Mouse (Mus musculus) embryonic facial prominence, embryonic 14.5 days (tissue): ENCODE results near the gene Gm1123. TPM values are rescaled to one million over a fixed set of nuclear protein-coding genes. Genes with fewer than 3 reads are reported as not detected.

ENCODE experiments used
- ATAC-seq: fragments of 200-750 bp; cut with Nextera tagmentation; 2 replicates; pipeline ENCODE4 v1.8.0; 2017; ENCODE audit warnings: low read depth, moderate number of reproducible peaks, moderate TSS enrichment
- DNase-seq: peaks from one replicate; pipeline ENCODE4 v3.0.0-alpha.2; 2015; ENCODE audit warnings: low spot score
- H3K27ac ChIP-seq: fragments of 300-500 bp; sonication (generic); replicated peaks from 2 replicates; pipeline ENCODE4 v1.5.1; 2014; ENCODE audit warnings: low read depth, mild to moderate bottlenecking, low read length, moderate library complexity
- H3K27me3 ChIP-seq: fragments of 300-500 bp; sonication (generic); replicated peaks from 2 replicates; pipeline ENCODE4 v1.6.1; 2014; ENCODE audit warnings: low read length; ENCODE audit not compliant: control insufficient read depth, insufficient read depth
- H3K36me3 ChIP-seq: fragments of 300-500 bp; sonication (generic); 2 replicates; pipeline ENCODE4 v1.6.1; 2014; ENCODE audit warnings: low read length, mixed read lengths; ENCODE audit not compliant: control insufficient read depth, insufficient read depth
- H3K4me1 ChIP-seq: fragments of 300-500 bp; sonication (generic); 2 replicates; pipeline ENCODE4 v1.6.1; 2014; ENCODE audit warnings: antibody characterized with exemption, low read length; ENCODE audit not compliant: control insufficient read depth, insufficient read depth
- H3K4me2 ChIP-seq: fragments of 300-500 bp; sonication (generic); 2 replicates; pipeline ENCODE4 v1.6.1; 2014; ENCODE audit warnings: low read depth, mild to moderate bottlenecking, low read length, moderate library complexity, mixed read lengths
- H3K4me3 ChIP-seq: fragments of 300-500 bp; sonication (generic); 2 replicates; pipeline ENCODE4 v1.5.1; 2014; ENCODE audit warnings: low read depth, mild to moderate bottlenecking, low read length
- H3K9ac ChIP-seq: fragments of 300-500 bp; sonication (generic); 2 replicates; pipeline ENCODE4 v1.6.1; 2014; ENCODE audit warnings: low read depth, mild to moderate bottlenecking, low read length, moderate library complexity, mixed read lengths
- H3K9me3 ChIP-seq: fragments of 300-500 bp; sonication (generic); 2 replicates; pipeline ENCODE4 v1.6.1; 2016; ENCODE audit warnings: low read length; ENCODE audit not compliant: control insufficient read depth
- WGBS: fragments of 180-500 bp; shearing (Covaris S2); extraction: QIAGEN DNeasy Blood & Tissue Kit; methylation state at CpG from one replicate; pipeline ENCODE4 v1.1.7; 2014; 5-methylcytosine and 5-hydroxymethylcytosine counted together
- polyA plus RNA-seq: library from polyadenylated mRNA; unstranded; fragments of >200 nt; fragmentation: Nextera tagmentation; extraction: Ambion mirVana; gene quantifications from 2 replicates; pipeline ENCODE4 v1.2.1, GENCODE M21; 2014

Gm1123 gene
- polyA plus RNA-seq, 1 experiment from 2014 or later: not detected

DNA sequence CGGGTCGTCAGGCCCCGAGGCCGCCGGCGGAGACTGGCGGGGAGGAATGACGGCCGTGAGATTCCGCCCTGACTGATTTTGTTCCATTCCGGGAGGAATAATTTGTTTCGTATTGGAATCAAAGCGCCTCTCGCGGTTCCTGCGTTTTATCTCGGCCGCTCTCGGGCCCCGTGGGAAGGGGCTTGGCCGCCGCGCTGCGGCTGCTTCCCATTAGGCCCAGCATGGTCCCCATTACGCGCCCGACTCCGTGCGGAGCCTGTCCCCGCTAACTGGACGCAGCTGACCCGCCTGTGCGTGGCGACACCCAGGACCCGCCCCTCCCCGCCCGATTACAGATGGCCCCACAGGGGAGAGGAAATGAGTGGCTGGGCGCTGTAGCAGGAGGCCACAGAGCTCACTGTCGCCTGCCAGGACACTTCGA is 62.4 kb downstream of the Gm1123 start:
- H3K36me3 ChIP-seq: no peaks in the 10 kb centered on the region
- H3K9ac ChIP-seq: peak overlapping the region; percentile 51
- DNase-seq: no peak
- peak overlapping the region; percentile 67 for H3K4me2 ChIP-seq
- H3K4me1 ChIP-seq: no peaks in the 10 kb centered on the region
- peaks cover 71% of the 10 kb centered on the region for H3K27me3 ChIP-seq
- no peak overlapping the region for H3K27ac ChIP-seq
- H3K9me3 ChIP-seq: peaks cover 8% of the 10 kb centered on the region; the same call in 1 of the 2 replicates
- 0 out of 2 replicates have a peak, but pooled peaks have one; percentile 12 for ATAC-seq
- peak overlapping the region; percentile 40 for H3K4me3 ChIP-seq
- 0% methylated on average over 21 of the region's 40 CpGs for WGBS

DNA sequence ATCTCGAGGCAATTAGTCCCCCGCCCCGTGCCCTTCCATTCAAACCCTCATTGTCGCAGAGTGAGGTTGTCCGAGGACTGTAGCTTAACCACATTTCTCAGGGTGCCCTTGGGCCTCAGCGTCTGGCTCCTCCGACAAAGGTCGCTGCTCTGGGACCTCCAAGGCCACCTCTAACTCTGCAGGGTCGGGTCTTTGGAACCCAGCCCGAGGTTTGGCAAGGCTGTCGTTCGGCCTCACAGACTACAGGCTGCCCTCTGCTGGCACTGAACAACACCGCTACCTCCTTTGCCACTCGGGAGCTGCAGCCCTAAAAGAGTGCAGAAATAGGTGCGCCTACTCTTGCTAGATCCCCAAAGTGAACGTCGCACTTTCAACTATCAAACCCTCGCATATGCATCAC is 70.4 kb downstream of the Gm1123 start:
- ATAC-seq (no peak), DNase-seq (peak; percentile 62)
- H3K4me1 ChIP-seq: no peaks in the 10 kb centered on the region
- H3K4me3 ChIP-seq: peak overlapping the region; percentile 11
- H3K9ac ChIP-seq: no peak overlapping the region
- no peaks in the 10 kb centered on the region for H3K36me3 ChIP-seq
- 2% methylated on average over 18 of the region's 18 CpGs for WGBS
- no peak overlapping the region for H3K27ac ChIP-seq
- no peaks in the 10 kb centered on the region for H3K9me3 ChIP-seq
- peak overlapping the region; percentile 23 for H3K4me2 ChIP-seq
- H3K27me3 ChIP-seq: peaks cover 81% of the 10 kb centered on the region

DNA sequence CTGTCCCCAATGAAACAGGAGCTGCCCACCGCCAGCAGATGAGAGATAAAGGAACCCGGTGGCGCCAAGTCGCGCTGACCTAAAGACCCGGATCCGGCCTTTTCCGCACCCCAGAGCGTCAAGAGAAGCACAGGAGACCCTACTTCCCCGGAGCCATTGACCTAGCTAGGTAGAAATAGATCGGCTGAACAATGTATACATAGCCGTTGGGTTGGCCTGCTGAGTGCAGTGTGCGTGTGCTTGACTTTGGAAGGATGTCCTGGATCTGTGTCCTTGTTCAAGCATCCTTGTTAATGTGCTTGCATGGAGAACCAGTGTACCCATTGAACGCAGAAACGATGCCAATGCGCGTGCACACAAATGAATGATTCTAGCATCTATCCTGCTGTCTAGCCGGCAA is 71.9 kb downstream of the Gm1123 start:
- H3K4me2 ChIP-seq: no peak overlapping the region
- no peak overlapping the region for H3K4me3 ChIP-seq
- no peaks in the 10 kb centered on the region for H3K9me3 ChIP-seq
- ATAC-seq (no peak), DNase-seq (no peak)
- WGBS: 8% methylated on average over 18 of the region's 18 CpGs
- H3K27ac ChIP-seq: no peak overlapping the region
- peaks cover 88% of the 10 kb centered on the region for H3K27me3 ChIP-seq
- H3K9ac ChIP-seq: no peak overlapping the region
- no peaks in the 10 kb centered on the region for H3K36me3 ChIP-seq
- H3K4me1 ChIP-seq: no peaks in the 10 kb centered on the region

DNA sequence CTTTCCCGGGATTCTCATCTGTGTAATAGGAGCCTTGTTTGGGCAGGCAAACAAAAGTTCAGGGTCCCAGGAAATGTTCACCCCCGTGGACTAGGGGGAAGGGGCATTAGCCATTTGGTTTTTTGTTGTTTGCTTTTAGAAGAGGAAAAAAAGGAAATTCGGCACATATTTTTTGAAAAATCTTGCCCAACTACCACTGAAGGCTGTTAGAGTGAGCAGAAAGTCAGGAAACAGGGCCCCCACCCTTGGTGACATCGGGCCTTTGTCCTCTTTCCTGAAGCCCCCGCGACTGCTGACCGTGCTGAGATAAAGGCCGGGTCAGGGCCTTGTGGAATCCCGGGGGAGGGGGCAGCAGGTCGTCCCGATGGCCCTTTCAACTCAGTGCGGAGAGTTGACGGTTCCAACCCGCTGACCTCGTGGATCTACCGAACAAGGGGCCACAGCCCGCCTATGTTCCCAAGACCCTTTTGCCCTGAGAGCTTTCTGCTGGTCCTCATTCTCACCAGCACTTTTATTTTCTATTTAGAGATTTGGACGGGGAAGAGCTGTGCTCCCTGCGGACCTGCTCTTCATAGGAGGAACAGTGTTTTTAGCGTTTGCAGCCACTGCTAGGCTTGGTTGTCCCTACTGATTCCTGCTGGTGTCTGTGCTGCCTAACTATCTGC is 72.9 kb downstream of the Gm1123 start:
- no peaks in the 10 kb centered on the region for H3K9me3 ChIP-seq
- H3K27me3 ChIP-seq: peaks cover 97% of the 10 kb centered on the region
- no peak overlapping the region for H3K9ac ChIP-seq
- no peaks in the 10 kb centered on the region for H3K36me3 ChIP-seq
- WGBS: 4% methylated on average over 20 of the region's 20 CpGs
- no peaks in the 10 kb centered on the region for H3K4me1 ChIP-seq
- H3K4me2 ChIP-seq: peak overlapping the region; percentile 26; the same call in 1 of the 2 replicates
- no peak overlapping the region for H3K4me3 ChIP-seq
- ATAC-seq (no peak), DNase-seq (no peak)
- no peak overlapping the region for H3K27ac ChIP-seq

DNA sequence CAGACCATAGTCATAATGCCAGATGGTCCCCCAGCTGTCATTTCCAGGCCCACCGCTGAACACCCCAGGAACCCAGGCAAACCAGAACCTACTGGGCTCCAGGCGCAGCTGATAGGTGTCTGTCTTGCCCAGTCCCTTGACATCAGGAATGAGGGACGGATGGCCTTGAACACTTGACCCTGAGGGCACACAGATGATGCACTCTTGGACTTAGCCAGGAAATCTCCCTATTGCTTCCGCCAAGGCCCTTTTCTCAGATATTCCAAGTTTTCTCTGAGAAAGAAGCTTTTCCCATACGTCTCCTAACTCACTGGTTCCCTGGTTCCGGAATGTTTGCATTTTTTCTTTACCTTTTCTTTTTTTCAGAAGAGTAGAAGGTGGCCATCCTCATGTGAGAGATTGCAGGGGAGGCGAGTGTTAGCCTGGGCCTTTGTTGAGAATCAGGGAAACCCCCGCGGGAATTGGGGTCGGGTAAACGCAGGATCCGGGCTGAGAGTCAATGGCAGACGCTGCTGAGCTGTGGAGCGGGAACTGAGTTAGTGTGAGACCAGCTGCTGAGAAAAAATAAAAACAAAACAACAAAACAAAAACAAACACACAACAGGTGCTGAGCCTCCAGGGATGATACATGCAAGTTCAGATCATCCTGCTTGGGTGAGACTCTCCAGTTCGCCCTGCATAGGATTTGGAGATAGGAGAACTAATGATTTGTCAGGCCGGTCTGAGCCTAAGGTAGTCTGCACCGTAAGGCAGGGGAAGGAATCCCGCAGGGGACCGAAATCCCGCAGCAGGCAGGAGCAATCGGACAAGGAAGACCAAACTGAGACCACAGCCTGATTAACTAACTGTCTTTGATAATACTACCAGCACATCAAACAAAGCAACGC is 73.7 kb downstream of the Gm1123 start:
- no peak for DNase-seq
- WGBS: 8% methylated on average over 22 of the region's 22 CpGs
- ATAC-seq: no peak

DNA sequence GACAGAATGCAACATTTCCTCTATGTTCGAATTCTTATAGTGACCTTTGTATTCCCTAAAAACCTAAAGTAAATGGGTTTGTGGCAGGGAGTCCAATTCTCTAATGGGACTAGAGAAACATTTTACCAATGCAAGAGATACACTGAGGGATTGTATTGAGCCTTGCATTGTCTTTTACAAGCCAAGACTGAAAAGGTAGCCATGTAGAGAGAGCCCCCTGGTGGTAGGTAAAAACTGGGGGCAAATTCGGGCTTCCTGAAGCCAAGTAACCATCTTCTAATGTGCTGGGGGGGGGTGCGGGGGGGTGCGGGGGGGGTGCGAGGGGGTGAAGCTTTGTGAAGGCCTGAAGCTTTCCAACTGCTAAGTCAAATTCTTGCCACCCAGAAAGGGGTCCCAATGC is 75.2 kb downstream of the Gm1123 start:
- 25% methylated on average over 3 of the region's 5 CpGs for WGBS
- no peak overlapping the region for H3K4me3 ChIP-seq
- DNase-seq: no peak

More for the DNA sequence above, 73.7 kb downstream of the Gm1123 start:
- H3K27ac ChIP-seq: no peak overlapping the region
- peak overlapping the region; percentile 26; the same call in 1 of the 2 replicates for H3K4me2 ChIP-seq
- no peak overlapping the region for H3K4me3 ChIP-seq
- H3K4me1 ChIP-seq: no peaks in the 10 kb centered on the region
- no peaks in the 10 kb centered on the region for H3K9me3 ChIP-seq
- H3K36me3 ChIP-seq: no peaks in the 10 kb centered on the region
- H3K27me3 ChIP-seq: peaks cover 97% of the 10 kb centered on the region
- no peak overlapping the region for H3K9ac ChIP-seq

DNA sequence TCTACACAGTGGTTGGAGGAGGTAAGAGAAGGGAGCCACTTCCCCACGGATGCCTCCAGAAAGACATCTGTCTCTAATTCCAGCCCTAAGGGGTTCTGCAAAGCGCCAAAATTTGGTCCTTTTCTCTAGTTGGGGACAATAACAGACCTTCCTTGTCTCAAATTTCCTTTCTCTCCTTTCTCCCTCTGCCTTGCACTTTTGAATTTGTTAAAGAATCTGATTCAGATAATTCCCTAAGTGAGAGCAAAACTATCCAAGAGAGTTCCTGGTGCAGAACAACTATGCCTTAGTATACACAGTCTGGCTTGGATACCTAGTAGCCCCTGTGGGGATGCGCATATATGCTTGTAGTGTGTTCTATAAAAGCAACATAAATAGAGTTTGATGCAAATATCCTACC is 75.7 kb downstream of the Gm1123 start:
- peaks cover 100% of the 10 kb centered on the region for H3K27me3 ChIP-seq
- H3K4me2 ChIP-seq: peak overlapping the region; percentile 87; the same call in 1 of the 2 replicates
- H3K4me3 ChIP-seq: peak overlapping the region; percentile 11; the same call in 1 of the 2 replicates
- no peak overlapping the region for H3K27ac ChIP-seq
- no peak for ATAC-seq
- H3K36me3 ChIP-seq: no peaks in the 10 kb centered on the region
- H3K9me3 ChIP-seq: no peaks in the 10 kb centered on the region
- H3K4me1 ChIP-seq: peaks cover 5% of the 10 kb centered on the region; the same call in 1 of the 2 replicates
- no peak for DNase-seq
- 31% methylated on average over 3 of the region's 3 CpGs for WGBS
- H3K9ac ChIP-seq: 0 out of 2 replicates have a peak overlapping the region, but pooled peaks have one; percentile 10

More for the DNA sequence above, 75.2 kb downstream of the Gm1123 start:
- no peak for ATAC-seq
- H3K9me3 ChIP-seq: no peaks in the 10 kb centered on the region
- no peak overlapping the region for H3K27ac ChIP-seq
- 0 out of 2 replicates have a peak overlapping the region, but pooled peaks have one; percentile 87 for H3K4me2 ChIP-seq
- no peak overlapping the region for H3K9ac ChIP-seq
- peaks cover 100% of the 10 kb centered on the region for H3K27me3 ChIP-seq
- H3K4me1 ChIP-seq: peaks cover 3% of the 10 kb centered on the region; the same call in 1 of the 2 replicates
- H3K36me3 ChIP-seq: no peaks in the 10 kb centered on the region

DNA sequence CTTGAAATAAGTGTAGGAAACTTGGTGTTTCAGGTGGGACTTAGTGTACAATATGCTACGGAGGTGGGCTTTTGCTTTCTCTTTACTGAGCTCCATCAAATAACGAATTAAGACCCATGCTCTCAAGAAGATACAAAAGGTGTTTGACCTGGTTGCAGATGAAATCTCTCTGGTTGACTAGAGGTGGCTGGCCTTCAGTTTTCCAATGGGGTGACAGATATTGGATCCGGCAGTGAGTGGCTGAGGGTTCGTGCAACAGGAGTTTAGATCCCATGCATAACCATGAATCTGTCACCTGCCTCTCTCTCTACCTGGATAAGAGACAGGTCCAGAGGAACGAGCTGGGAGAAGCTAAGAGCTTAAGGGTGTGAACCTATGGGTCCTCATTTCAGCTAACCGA is 76.9 kb downstream of the Gm1123 start:
- no peaks in the 10 kb centered on the region for H3K36me3 ChIP-seq
- peaks cover 100% of the 10 kb centered on the region for H3K27me3 ChIP-seq
- WGBS: 8% methylated on average over 6 of the region's 6 CpGs
- DNase-seq: no peak
- H3K27ac ChIP-seq: no peak overlapping the region
- peak overlapping the region; percentile 87; the same call in 1 of the 2 replicates for H3K4me2 ChIP-seq
- no peak for ATAC-seq
- H3K4me1 ChIP-seq: peaks cover 11% of the 10 kb centered on the region; the same call in 1 of the 2 replicates
- H3K4me3 ChIP-seq: peak overlapping the region; percentile 54
- peak overlapping the region; percentile 70 for H3K9ac ChIP-seq
- H3K9me3 ChIP-seq: no peaks in the 10 kb centered on the region
